Mouse (Mus musculus) forebrain, embryonic 14.5 days (tissue): ENCODE data around the gene Ncbp3. TPM values are rescaled to one million over a fixed set of nuclear protein-coding genes. Genes with fewer than 3 reads are reported as not detected.

Experiments used
- ATAC-seq: fragments of 200-750 bp; cut with Nextera tagmentation; 2 replicates; pipeline ENCODE4 v1.8.0; 2017; ENCODE audit warnings: mild to moderate bottlenecking, moderate library complexity
- DNase-seq: peaks from one replicate; pipeline ENCODE4 v3.0.0-alpha.2; 2015; ENCODE audit warnings: low spot score
- H3K27ac ChIP-seq: fragments of 300-500 bp; sonication (generic); 2 replicates; pipeline ENCODE4 v1.5.1; 2014; ENCODE audit warnings: low read depth, mild to moderate bottlenecking, control low read depth, low read length, moderate library complexity
- H3K27me3 ChIP-seq: fragments of 300-500 bp; sonication (generic); replicated peaks from 2 replicates; pipeline ENCODE4 v1.6.1; 2014; ENCODE audit warnings: low read length, control low read depth, mixed read lengths; ENCODE audit not compliant: control insufficient read depth, insufficient read depth
- H3K36me3 ChIP-seq: fragments of 300-500 bp; sonication (generic); 2 replicates; pipeline ENCODE4 v1.6.1; 2014; ENCODE audit warnings: low read length, control low read depth; ENCODE audit not compliant: control insufficient read depth, insufficient read depth
- H3K4me1 ChIP-seq: fragments of 300-500 bp; sonication (generic); 2 replicates; pipeline ENCODE4 v1.6.1; 2014; ENCODE audit warnings: antibody characterized with exemption, low read length, control low read depth; ENCODE audit not compliant: control insufficient read depth, insufficient read depth
- H3K4me2 ChIP-seq: fragments of 300-500 bp; sonication (generic); 2 replicates; pipeline ENCODE4 v1.6.1; 2014; ENCODE audit warnings: mild to moderate bottlenecking, control low read depth, low read length
- H3K4me3 ChIP-seq: fragments of 300-500 bp; sonication (generic); 2 replicates; pipeline ENCODE4 v1.5.1; 2014; ENCODE audit warnings: low read depth, low read length, control low read depth
- H3K9ac ChIP-seq: fragments of 300-500 bp; sonication (generic); 2 replicates; pipeline ENCODE4 v1.6.1; 2014; ENCODE audit warnings: mild to moderate bottlenecking, low read length, control low read depth, moderate library complexity
- H3K9me3 ChIP-seq: fragments of 300-500 bp; sonication (generic); replicated peaks from 2 replicates; pipeline ENCODE4 v1.6.1; 2016; ENCODE audit warnings: low read length, control low read depth, mixed read lengths; ENCODE audit not compliant: control insufficient read depth
- WGBS: fragments of 180-500 bp; shearing (Covaris S2); extraction: QIAGEN DNeasy Blood & Tissue Kit; methylation state at CpG from one replicate; pipeline ENCODE4 v1.1.7; 2014; 5-methylcytosine and 5-hydroxymethylcytosine counted together
- polyA plus RNA-seq: library from polyadenylated mRNA; unstranded; fragments of >200 nt; fragmentation: Nextera tagmentation; extraction: Ambion mirVana; gene quantifications from 2 replicates; pipeline ENCODE4 v1.2.1, GENCODE M21; 2014

Gene Ncbp3
- 5.7 and 6.5 TPM in 2 replicates for polyA plus RNA-seq

DNA sequence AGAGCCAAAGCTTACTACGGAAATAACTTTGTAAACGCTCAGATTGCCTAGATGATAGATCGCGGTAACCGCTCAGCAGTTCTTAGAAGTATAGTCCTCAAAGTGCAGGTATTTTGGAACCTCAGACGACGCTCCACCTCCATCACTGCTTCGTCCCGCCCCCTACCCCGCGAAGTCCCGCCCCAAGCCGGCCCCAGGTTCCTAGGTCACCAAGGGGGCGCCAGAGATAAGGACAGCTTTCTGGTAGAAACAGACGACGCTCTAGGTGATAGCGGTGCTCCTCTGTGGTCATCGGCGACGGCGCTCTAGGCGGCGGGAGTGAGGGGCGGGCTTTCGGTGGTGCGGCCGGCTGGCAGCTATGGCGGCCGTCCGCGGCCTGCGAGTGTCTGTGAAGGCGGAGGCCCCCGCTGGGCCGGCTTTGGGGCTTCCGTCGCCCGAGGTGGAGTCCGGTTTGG is at the start of gene Ncbp3:
Gene Ncbp3, plus strand, starts transcription at position 242 of the 455 bp plus-strand sequence.
- Histone ChIP-seq H3K4me2 (peak within 1 kb of the TSS; percentile 60), H3K27ac (peak within 1 kb of the TSS; percentile 88), H3K27me3 (no peaks in the 10 kb centered on the region), H3K4me3 (peak within 1 kb of the TSS; percentile 93), H3K9ac (peak within 1 kb of the TSS; percentile 94), H3K36me3 (peaks cover 23% of the 10 kb centered on the region), H3K4me1 (no peaks in the 10 kb centered on the region; the same call in 1 of the 2 replicates), H3K9me3 (no peaks in the 10 kb centered on the region)
- ATAC-seq = peak; percentile 94
- DNase-seq = peak; percentile 97
- WGBS = under 1% methylated on average over 39 of the region's 39 CpGs

DNA sequence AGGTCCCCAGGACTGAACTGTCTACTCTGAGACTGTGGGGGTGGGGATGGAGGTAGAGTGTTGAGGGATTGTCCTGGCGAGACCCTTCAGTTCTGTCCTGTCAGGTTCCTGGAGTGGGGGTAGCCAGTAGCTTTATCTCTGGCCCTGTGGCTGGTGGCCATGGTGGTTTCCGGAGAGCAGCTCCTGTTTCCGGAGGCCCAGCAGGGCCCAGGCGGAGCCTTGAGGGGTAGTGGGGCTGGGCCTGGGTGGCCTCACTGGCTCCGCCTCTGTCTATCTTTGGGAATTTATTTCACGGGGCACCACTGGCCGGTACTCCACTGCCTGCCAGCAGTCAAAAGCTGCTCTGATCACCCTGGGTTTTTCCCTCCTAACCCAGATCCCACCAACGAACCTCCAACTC is 48.8 kb upstream of the Ncbp3 start, which contains the start of gene P2rx1:
Gene P2rx1, plus strand, starts transcription at position 333 of the 400 bp plus-strand sequence.
- DNase-seq = no peak
- H3K9me3 ChIP-seq = no peaks in the 10 kb centered on the region
- no peak within 1 kb of the TSS for H3K4me3 ChIP-seq
- no peak for ATAC-seq
- H3K4me2 ChIP-seq = no peak within 1 kb of the TSS
- H3K36me3 ChIP-seq = no peaks in the 10 kb centered on the region
- no peaks in the 10 kb centered on the region for H3K4me1 ChIP-seq
- 59% methylated on average over 8 of the region's 8 CpGs for WGBS
- no peak within 1 kb of the TSS for H3K27ac ChIP-seq
- no peak within 1 kb of the TSS for H3K9ac ChIP-seq
- H3K27me3 ChIP-seq = no peaks in the 10 kb centered on the region

- H3K4me2 ChIP-seq = no peak overlapping the region
- H3K4me3 ChIP-seq = no peak overlapping the region
- H3K4me1 ChIP-seq = no peaks in the 10 kb centered on the region
- H3K27ac ChIP-seq = no peak overlapping the region
- H3K27me3 ChIP-seq = no peaks in the 10 kb centered on the region
- DNase-seq (peak; percentile 65), ATAC-seq (no peak)
- no peak overlapping the region for H3K9ac ChIP-seq
- H3K9me3 ChIP-seq = no peaks in the 10 kb centered on the region
- WGBS = 12% methylated on average over 6 of the region's 6 CpGs
- no peaks in the 10 kb centered on the region for H3K36me3 ChIP-seq
These were observed 46.6 kb upstream of the Ncbp3 start for GRCm38 (mm10) chr11:73001029-73001428.

DNA sequence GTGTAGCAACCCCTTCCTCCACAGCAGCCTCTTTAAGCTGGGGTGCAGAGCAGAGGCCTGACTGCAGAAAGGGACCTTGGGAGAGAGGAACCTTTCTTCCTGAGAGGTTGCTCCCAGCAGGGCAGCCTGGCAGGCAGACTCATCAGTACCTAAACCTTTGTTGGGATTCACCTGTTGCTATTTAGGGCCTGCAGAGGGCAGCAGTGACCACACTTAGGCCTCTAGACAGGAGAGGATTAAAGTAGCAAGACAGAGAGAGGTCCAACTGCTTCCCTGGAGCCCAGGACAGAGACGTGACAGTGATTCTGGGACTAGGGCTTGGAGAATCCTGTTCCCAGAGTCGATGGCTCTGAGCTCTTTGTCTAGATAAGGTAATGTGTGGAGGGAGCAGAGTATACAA is 41.2 kb upstream of the Ncbp3 start:
- no peak overlapping the region for H3K9ac ChIP-seq
- no peaks in the 10 kb centered on the region for H3K9me3 ChIP-seq
- H3K4me2 ChIP-seq = no peak overlapping the region
- 2% methylated on average over 2 of the region's 2 CpGs for WGBS
- H3K27me3 ChIP-seq = no peaks in the 10 kb centered on the region
- H3K4me3 ChIP-seq = no peak overlapping the region
- H3K4me1 ChIP-seq = no peaks in the 10 kb centered on the region
- ATAC-seq (peak; percentile 42; the same call in 1 of the 2 replicates), DNase-seq (peak; percentile 74)
- H3K36me3 ChIP-seq = no peaks in the 10 kb centered on the region
- H3K27ac ChIP-seq = no peak overlapping the region

DNA sequence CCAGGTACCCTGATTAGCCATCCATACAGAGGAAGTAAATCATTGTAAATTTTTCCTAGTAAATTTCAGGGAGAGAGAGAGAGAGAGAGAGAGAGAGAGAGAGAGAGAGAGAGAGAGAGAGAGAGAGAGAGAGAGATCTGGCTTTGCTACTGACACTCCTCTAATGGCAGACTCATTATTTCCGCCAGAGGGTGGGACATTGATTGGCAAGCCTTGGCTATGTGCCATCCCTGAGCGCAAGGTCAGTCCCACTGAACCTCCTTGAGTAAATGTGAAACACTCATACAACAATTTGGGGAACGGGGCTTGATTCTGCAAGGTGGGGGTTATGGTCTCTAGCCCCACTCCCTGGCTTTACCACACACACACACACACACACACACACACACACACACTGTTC is 40.5 kb upstream of the Ncbp3 start:
- no peak overlapping the region for H3K9ac ChIP-seq
- H3K4me3 ChIP-seq = no peak overlapping the region
- peak; percentile 55 for DNase-seq
- no peaks in the 10 kb centered on the region for H3K9me3 ChIP-seq
- no peak overlapping the region for H3K4me2 ChIP-seq
- H3K27me3 ChIP-seq = no peaks in the 10 kb centered on the region
- no peaks in the 10 kb centered on the region for H3K36me3 ChIP-seq
- H3K4me1 ChIP-seq = no peaks in the 10 kb centered on the region
- 0 out of 2 replicates have a peak, but pooled peaks have one; percentile 32 for ATAC-seq
- WGBS = 17% methylated on average over 3 of the region's 3 CpGs
- H3K27ac ChIP-seq = no peak overlapping the region

GRCm38 (mm10) chr11:73007698-73008481 is 39.7 kb upstream of the Ncbp3 start:
- WGBS = 65% methylated on average over 11 of the region's 11 CpGs
- 0 out of 2 replicates have a peak, but pooled peaks have one; percentile 44 for ATAC-seq
- H3K9ac ChIP-seq = no peak overlapping the region
- H3K9me3 ChIP-seq = no peaks in the 10 kb centered on the region
- no peak overlapping the region for H3K27ac ChIP-seq
- H3K4me3 ChIP-seq = no peak overlapping the region
- H3K36me3 ChIP-seq = no peaks in the 10 kb centered on the region
- no peaks in the 10 kb centered on the region for H3K27me3 ChIP-seq
- peak; percentile 45 for DNase-seq
- H3K4me2 ChIP-seq = no peak overlapping the region
- H3K4me1 ChIP-seq = no peaks in the 10 kb centered on the region

DNA sequence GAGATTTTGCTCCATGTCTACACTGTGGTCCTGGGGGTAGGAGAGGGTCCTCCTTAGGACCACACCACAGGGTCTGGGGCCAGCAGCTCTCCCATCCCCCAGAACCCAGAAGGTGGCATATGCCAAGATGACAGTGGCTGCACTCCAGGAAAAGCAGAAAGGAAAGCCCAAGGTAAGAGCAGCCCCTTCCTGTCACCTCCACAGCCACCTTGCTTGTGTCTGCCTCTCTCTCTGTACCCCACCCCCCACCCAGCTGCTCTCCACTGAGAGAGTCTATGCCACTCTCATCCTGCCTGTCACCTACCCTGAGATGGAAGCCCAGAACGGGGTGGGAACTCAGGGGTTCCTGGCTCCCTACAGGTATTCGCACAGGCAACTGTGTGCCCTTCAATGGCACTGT is 38.8 kb upstream of the Ncbp3 start:
- no peak for ATAC-seq
- H3K27ac ChIP-seq = no peak overlapping the region
- no peaks in the 10 kb centered on the region for H3K9me3 ChIP-seq
- no peak for DNase-seq
- H3K4me3 ChIP-seq = no peak overlapping the region
- H3K36me3 ChIP-seq = no peaks in the 10 kb centered on the region
- H3K27me3 ChIP-seq = no peaks in the 10 kb centered on the region
- H3K4me2 ChIP-seq = no peak overlapping the region
- H3K9ac ChIP-seq = no peak overlapping the region
- WGBS = 64% methylated on average over 2 of the region's 2 CpGs
- no peaks in the 10 kb centered on the region for H3K4me1 ChIP-seq

- Histone ChIP-seq H3K27ac (no peak overlapping the region), H3K4me2 (no peak overlapping the region), H3K4me3 (no peak overlapping the region), H3K27me3 (no peaks in the 10 kb centered on the region), H3K9me3 (no peaks in the 10 kb centered on the region), H3K4me1 (no peaks in the 10 kb centered on the region), H3K9ac (no peak overlapping the region), H3K36me3 (no peaks in the 10 kb centered on the region)
- 54% methylated on average over 13 of the region's 13 CpGs for WGBS
- ATAC-seq (no peak), DNase-seq (no peak)
These were observed 37.9 kb upstream of the Ncbp3 start for GRCm38 (mm10) chr11:73009531-73010274.
